In the genomic region with DNA sequence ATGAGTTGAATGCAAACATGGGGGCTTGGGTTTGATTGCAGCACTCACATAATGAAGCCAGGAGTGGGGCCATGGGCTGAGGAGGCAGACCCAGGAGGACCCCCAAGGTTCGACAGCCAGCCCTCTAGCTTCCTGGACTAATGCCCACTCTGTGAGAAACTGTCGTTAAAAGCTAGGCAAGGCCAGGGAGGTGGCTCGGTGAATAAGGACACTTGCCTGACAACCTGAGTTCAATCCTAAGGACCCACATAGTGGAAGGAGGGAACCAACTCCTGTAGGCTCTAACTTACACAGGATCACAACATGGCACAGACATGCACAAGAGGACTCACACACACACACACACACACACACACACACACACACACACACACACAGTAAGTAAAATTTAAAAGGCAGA, we compare ENCODE assay signal across 13 mouse cellular contexts.
A peak's percentile ranks its signal among the peaks of the same experiment; 100 is the strongest.
DNase-seq lines count a peak whose midpoint lies in the region; ATAC-seq lines count a peak whose summit lies in the region.
"Had no signal": no experiment of that assay in that cellular context is flagged by ENCODE, and none has a peak within 500 bp of the region (broad histone marks: within the 10 kb centered on the region; RNA-seq: fewer than 3 reads in every experiment).

No protein-coding gene starts in this region.

- intact Hi-C loops in heart, postnatal 10 days (cut with DNase I): no loop called here

- H3K9me3 ChIP-seq in heart, embryonic 10.5 days: no peaks in the 10 kb centered on the region
- H3K9me3 ChIP-seq in embryonic facial prominence, embryonic 10.5 days: no peaks in the 10 kb centered on the region
- H3K9me3 ChIP-seq in embryonic facial prominence, embryonic 14.5 days (ENCODE audit: control insufficient read depth, low read length): no peaks in the 10 kb centered on the region
- H3K9me3 ChIP-seq: liver, embryonic 13.5 days had no signal

- peaks cover 3% of the 10 kb centered on the region for H3K27me3 ChIP-seq in heart, embryonic 10.5 days (ENCODE audit: insufficient read depth, poor library complexity, severe bottlenecking)
- H3K27me3 ChIP-seq in embryonic facial prominence, embryonic 10.5 days (replicated peaks; ENCODE audit: low read depth, poor library complexity, severe bottlenecking): 0 out of 2 replicates have a peak, but pooled peaks cover 4% of the 10 kb centered on the region
- H3K27me3 ChIP-seq in embryonic facial prominence, embryonic 14.5 days (replicated peaks; ENCODE audit: control insufficient read depth, insufficient read depth, low read length): no peaks in the 10 kb centered on the region
- H3K27me3 ChIP-seq: liver, embryonic 13.5 days had no signal

- peak; percentile 18; the same call in 1 of the 2 replicates for ATAC-seq in embryonic facial prominence, embryonic 14.5 days (ENCODE audit: low read depth)
- no peak for ATAC-seq in activated CD4-positive, CD25-positive, alpha-beta regulatory T cell, adult 4 months
- ATAC-seq: CD4-positive, CD25-positive, alpha-beta regulatory T cell, adult 4 months; forebrain, embryonic 16.5 days had no signal

- 65% methylated on average over 3 of the region's 3 CpGs for WGBS in heart, embryonic 10.5 days
- WGBS in embryonic facial prominence, embryonic 10.5 days: 54% methylated on average over 3 of the region's 3 CpGs
- WGBS in embryonic facial prominence, embryonic 14.5 days: 32% methylated on average over 3 of the region's 3 CpGs

- H3K4me3 ChIP-seq in heart, embryonic 10.5 days: no peak overlapping the region
- no peak overlapping the region for H3K4me3 ChIP-seq in embryonic facial prominence, embryonic 10.5 days
- H3K4me3 ChIP-seq in embryonic facial prominence, embryonic 14.5 days (ENCODE audit: low read depth, low read length): no peak overlapping the region
- H3K4me3 ChIP-seq: liver, embryonic 13.5 days had no signal

- no peaks in the 10 kb centered on the region; the same call in 1 of the 2 replicates for H3K4me1 ChIP-seq in heart, embryonic 10.5 days
- peaks cover 34% of the 10 kb centered on the region for H3K4me1 ChIP-seq in embryonic facial prominence, embryonic 10.5 days
- H3K4me1 ChIP-seq in embryonic facial prominence, embryonic 14.5 days (ENCODE audit: control insufficient read depth, insufficient read depth, low read length): 0 out of 2 replicates have a peak, but pooled peaks cover 9% of the 10 kb centered on the region

- no peak overlapping the region for H3K9ac ChIP-seq in embryonic facial prominence, embryonic 14.5 days (ENCODE audit: low read depth, low read length)
- H3K9ac ChIP-seq: liver, embryonic 13.5 days had no signal

- no peaks in the 10 kb centered on the region for H3K36me3 ChIP-seq in heart, embryonic 10.5 days
- H3K36me3 ChIP-seq in embryonic facial prominence, embryonic 10.5 days (replicated peaks): no peaks in the 10 kb centered on the region
- no peaks in the 10 kb centered on the region for H3K36me3 ChIP-seq in embryonic facial prominence, embryonic 14.5 days (ENCODE audit: control insufficient read depth, insufficient read depth, low read length)
- H3K36me3 ChIP-seq: liver, embryonic 13.5 days had no signal

- H3K4me2 ChIP-seq in embryonic facial prominence, embryonic 14.5 days (ENCODE audit: low read depth, low read length): no peak overlapping the region
- H3K4me2 ChIP-seq: liver, embryonic 13.5 days had no signal

- no peak overlapping the region for H3K27ac ChIP-seq in heart, embryonic 10.5 days
- H3K27ac ChIP-seq in embryonic facial prominence, embryonic 10.5 days (replicated peaks): peak overlapping the region; percentile 62
- no peak overlapping the region for H3K27ac ChIP-seq in embryonic facial prominence, embryonic 14.5 days (replicated peaks; ENCODE audit: low read depth, low read length)
- H3K27ac ChIP-seq: liver, embryonic 13.5 days had no signal

- peak; percentile 18 to 23 for DNase-seq in heart, postnatal 10 days
- DNase-seq in heart, embryonic 10.5 days (ENCODE audit: low spot score): no peak
- DNase-seq in embryonic facial prominence, embryonic 10.5 days (ENCODE audit: low spot score): no peak
- peak; percentile 17 for DNase-seq in embryonic facial prominence, embryonic 14.5 days (ENCODE audit: low spot score)
- DNase-seq in kidney, postnatal 36 days: peak; percentile 35 to 46
- no peak for DNase-seq in yolk sac, embryonic 10.5 days (ENCODE audit: low spot score)
- no peak for DNase-seq in spleen, postnatal 14 days (ENCODE audit: low spot score in 2 of 2)
- DNase-seq: cerebellum, postnatal 25 days; liver, embryonic 13.5 days; spleen, adult 18-20 months had no signal

Comparison
In these comparisons a context has a peak if more than half of its experiments do, and no peak if none do; other contexts are left out.
1. DNase-seq: peak in heart, postnatal 10 days (2 of 2), embryonic facial prominence, embryonic 14.5 days (single experiment) and kidney, postnatal 36 days (2 of 2); none in heart, embryonic 10.5 days (single experiment), embryonic facial prominence, embryonic 10.5 days (single experiment), yolk sac, embryonic 10.5 days (single experiment) and spleen, postnatal 14 days (0 of 2).